Mouse (Mus musculus) CD4-positive naive resting alpha-beta T cell, adult 76 days (primary cell): ENCODE measurements around the gene 2310030G06Rik. TPM values are rescaled to one million over a fixed set of nuclear protein-coding genes. Genes with fewer than 3 reads are reported as not detected.

Experiments
- total RNA-seq: library from RNA; stranded (reverse); gene quantifications from one replicate; pipeline ENCODE4 v1.2.4, GENCODE M21; 2023

The 2310030G06Rik gene
- not detected for total RNA-seq

DNA sequence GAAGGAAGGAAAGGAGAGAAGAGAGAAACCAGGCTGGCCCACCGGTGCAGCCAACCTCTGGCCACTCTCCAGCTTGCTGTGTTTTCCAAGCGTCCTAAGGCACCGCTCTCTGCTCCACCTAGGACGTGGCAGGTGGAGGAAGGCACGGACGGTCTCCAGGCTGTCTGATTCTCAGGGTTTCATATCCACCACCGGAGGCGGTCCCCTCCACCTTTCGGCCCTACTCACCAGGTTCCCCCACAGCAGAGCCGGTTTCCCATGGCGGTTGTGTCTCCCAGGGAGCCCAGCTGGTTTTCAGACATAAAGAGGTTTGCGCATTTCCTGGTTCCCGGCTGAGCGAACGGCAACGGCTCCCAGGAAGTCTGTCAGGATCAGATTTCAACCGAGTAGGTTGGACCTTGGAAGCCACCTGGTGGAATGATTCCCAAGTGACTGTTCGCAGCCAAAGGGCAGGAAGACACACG is at the start of gene 2310030G06Rik:
TSS of gene 2310030G06Rik (minus strand) at position 323 of the 464 bp plus-strand sequence.

DNA sequence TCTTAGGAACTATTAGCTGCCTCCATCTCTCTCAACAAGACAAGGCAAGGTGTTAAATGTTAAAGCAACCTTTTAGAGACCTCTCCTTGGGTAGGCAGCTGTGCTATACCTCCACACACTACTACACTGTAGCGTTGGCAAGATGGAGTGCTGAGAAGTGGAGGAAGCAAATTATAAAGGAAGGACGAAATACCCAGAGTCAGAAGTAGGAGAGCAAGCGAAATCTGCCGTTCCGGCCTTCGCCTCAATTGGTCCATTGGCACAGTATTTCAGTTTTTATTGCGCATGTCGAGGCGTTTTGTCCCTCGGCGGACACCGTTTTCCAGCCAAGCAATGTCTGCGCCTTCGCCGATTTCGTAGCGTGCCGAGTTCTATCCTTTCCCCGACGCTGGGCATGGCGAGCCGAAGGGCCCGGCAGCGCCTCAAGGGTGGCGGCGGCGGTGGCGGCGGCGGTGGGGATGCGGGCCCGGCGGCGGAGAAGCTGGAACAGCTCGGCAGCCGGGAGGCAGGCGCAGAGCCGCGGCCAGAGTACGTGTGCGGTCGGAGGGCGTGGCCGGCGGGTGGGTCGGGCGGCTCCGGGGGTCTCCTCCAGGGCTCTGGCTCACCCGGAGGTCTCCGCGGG is 28.8 kb upstream of the 2310030G06Rik start, which contains the start of the genes Alg9 and 1110032A03Rik:
TSS of gene Alg9 (plus strand) at position 29 of the 622 bp plus-strand sequence.
TSS of gene 1110032A03Rik (minus strand) at position 530 of the 622 bp plus-strand sequence.

DNA sequence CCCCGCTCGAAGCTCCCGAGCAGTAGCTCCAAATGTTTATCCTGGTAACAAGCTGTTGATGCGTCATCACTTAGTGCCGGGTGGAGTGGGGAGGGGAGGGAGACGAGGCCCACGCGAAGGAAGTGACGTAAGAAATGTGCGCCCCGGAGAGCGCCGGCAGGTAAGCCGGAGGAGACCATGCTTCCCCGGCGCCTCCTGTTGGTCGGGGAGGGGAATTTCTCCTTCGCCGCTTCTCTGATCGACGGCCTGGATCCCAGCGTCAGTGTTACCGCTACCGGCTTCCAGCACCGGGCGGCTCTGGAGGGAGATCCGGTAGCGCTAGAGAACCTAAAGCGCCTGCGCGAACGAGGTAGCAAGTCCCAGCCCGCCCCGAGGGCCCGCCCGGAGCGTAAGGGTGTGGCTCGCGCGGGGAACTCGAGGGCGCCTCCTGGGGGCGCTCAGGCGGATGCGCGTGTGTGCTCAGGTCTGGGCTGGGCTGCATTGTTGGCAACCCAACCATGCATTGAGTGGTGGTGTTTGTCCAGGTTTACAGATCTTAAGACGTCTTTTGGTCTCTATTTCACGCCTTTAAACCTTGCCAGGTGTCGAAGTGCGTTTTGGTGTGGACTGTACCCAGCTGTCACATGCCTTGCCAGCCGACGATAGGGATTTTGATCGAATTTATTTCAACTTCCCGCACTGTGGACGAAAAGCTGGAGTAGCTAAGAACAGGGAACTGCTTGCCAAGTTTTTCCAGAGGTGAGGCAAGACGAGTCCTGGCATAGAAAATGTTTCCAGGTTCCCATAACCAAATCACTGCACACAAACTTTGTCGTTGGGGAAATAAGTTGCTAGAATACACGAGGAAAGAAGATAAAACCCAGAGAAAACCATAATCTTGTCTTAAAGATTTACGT is 22.0 kb upstream of the 2310030G06Rik start, which contains the start of gene Fdxacb1:
TSS of gene Fdxacb1 (plus strand) at position 130 of the 896 bp plus-strand sequence.

GRCm38 (mm10) chr9:50752054-50752602 is 5.8 kb upstream of the 2310030G06Rik start, which contains the start of gene Hspb2:
Hspb2 (minus strand) TSS chr9:50752354.

DNA sequence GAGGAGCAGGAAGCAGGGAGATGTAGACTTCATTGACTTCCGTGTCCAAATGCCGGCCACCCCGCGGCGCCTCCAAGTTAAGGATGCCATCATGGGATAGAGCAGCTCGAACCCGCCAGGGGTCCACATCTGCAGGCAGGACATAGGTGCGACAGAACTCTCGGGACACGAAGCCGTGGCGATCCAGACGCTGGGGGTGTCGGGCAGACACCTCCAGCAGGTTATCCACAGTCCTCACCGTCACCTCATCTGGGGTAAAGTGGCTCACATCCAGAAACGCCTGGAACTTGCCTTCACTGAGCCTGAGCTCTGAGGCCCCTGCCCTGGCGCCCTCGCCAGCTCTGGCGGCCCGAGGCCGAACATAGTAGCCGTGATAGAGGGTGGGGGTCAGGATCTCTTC is 5.0 kb upstream of the 2310030G06Rik start, which contains the start of gene Cryab:
TSS of gene Cryab (plus strand) at position 3 of the 400 bp plus-strand sequence.

DNA sequence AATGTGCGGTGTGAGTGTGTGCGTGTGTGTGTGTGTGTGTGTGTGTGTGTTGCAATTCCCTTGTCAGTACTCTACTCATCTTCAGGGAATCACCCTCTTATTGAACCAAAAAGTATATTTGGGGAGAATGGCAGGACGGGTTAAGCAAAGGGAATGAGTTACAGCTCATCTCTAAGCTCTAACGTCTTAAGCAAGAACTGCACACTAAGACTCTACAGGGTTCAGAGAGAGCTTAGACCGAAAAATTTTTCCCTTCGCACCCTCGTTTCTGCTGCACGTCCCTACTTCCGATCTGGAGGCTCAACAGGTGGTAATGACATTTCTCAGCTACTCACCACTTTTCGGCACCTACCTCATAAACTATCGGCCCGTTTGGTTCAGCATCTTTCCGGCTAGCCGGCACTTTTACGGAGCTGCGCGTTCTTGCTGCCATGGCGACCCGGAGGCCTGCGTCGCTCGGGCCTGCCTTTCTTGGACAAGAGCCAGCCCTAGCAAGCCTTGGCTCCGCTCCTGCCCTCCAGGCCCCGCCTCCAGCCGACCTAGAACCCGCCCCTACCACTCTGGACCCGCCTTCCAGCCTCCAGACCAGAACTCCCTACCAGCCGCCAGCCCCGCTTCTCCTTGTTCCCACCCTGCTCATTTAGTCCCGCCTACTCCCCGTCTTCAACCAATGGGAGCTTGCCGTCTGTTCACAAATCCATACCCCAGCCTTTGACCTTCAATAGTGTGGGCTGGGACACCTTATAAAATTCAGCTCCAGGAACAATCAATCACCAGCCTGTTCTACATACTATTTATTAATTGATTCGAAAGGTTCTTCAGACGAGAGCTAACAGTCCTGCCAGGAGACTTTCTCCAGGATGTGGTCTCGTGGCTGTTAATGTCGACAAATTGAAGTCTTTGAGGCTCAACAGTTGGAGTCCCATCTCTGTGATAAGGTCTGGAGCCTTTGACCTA is 7.1 kb downstream of the 2310030G06Rik start, which contains the start of gene Dixdc1:
TSS of gene Dixdc1 (minus strand) at position 604 of the 957 bp plus-strand sequence.

Other genes starting within 250 kb of the 2310030G06Rik start
- gene Pts, start 217.8 kb downstream of the 2310030G06Rik start, total RNA-seq = 40.5 TPM
- 2.3 TPM for gene Il18, start 191.7 kb downstream of the 2310030G06Rik start, total RNA-seq
- gene Bco2, start 191.4 kb downstream of the 2310030G06Rik start, total RNA-seq = not detected
- not detected for gene Tex12, start 185.2 kb downstream of the 2310030G06Rik start, total RNA-seq
- gene Sdhd, start 142.7 kb downstream of the 2310030G06Rik start, total RNA-seq = 52.9 TPM
- gene Timm8b, start 142.6 kb downstream of the 2310030G06Rik start, total RNA-seq = 42.6 TPM
- 1.7 TPM for gene Pih1d2, start 129.2 kb downstream of the 2310030G06Rik start, total RNA-seq
- gene Nkapd1, start 129.1 kb downstream of the 2310030G06Rik start, total RNA-seq = 32.5 TPM
- 27.2 TPM for gene Dlat, start 86.8 kb downstream of the 2310030G06Rik start, total RNA-seq
- not detected for gene Dixdc1, start 7.0 kb downstream of the 2310030G06Rik start, total RNA-seq
- gene Cryab, start 4.8 kb upstream of the 2310030G06Rik start, total RNA-seq = not detected
- gene Hspb2, start 5.8 kb upstream of the 2310030G06Rik start, total RNA-seq = not detected
- 7.9 TPM for gene Fdxacb1, start 21.7 kb upstream of the 2310030G06Rik start, total RNA-seq
- 20.2 TPM for gene Alg9, start 28.5 kb upstream of the 2310030G06Rik start, total RNA-seq
- 11.1 TPM for gene 1110032A03Rik, start 29.0 kb upstream of the 2310030G06Rik start, total RNA-seq
- 68.4 TPM for gene Ppp2r1b, start 98.8 kb upstream of the 2310030G06Rik start, total RNA-seq